Mouse (Mus musculus) forebrain, embryonic 15.5 days (tissue): Measurements from ENCODE around the gene Map6. TPM values are rescaled to one million over a fixed set of nuclear protein-coding genes. Genes with fewer than 3 reads are reported as not detected.
A peak's percentile ranks its signal among the peaks of the same experiment; 100 is the strongest.
"Not testable (repeated sequence)": the region's sequence is repeated elsewhere in the genome, so short reads cannot be mapped to it uniquely, and the experiment has no call there.

Experiments
- ATAC-seq: fragments of 200-750 bp; cut with Nextera tagmentation; replicated peaks from 2 replicates; pipeline ENCODE4 v1.8.0; 2017; ENCODE audit warnings: mild to moderate bottlenecking, moderate TSS enrichment, moderate library complexity
- H3K27ac ChIP-seq: fragments of 300-500 bp; sonication (generic); replicated peaks from 2 replicates; pipeline ENCODE4 v1.5.1; 2015; ENCODE audit warnings: mild to moderate bottlenecking, inconsistent platforms
- H3K27me3 ChIP-seq: fragments of 300-500 bp; sonication (generic); 2 replicates; pipeline ENCODE4 v1.6.1; 2015; ENCODE audit warnings: inconsistent platforms
- H3K36me3 ChIP-seq: fragments of 300-500 bp; sonication (generic); 2 replicates; pipeline ENCODE4 v1.6.1; 2015; ENCODE audit warnings: mild to moderate bottlenecking, inconsistent platforms
- H3K4me1 ChIP-seq: fragments of 300-500 bp; sonication (generic); 2 replicates; pipeline ENCODE4 v1.6.1; 2015; ENCODE audit warnings: inconsistent platforms
- H3K4me2 ChIP-seq: fragments of 300-500 bp; sonication (generic); replicated peaks from 2 replicates; pipeline ENCODE4 v1.6.1; 2015; ENCODE audit warnings: mild to moderate bottlenecking, inconsistent platforms
- H3K4me3 ChIP-seq: fragments of 300-500 bp; sonication (generic); 2 replicates; pipeline ENCODE4 v1.5.1; 2015; ENCODE audit warnings: mild to moderate bottlenecking, inconsistent platforms
- H3K9ac ChIP-seq: fragments of 300-500 bp; sonication (generic); replicated peaks from 2 replicates; pipeline ENCODE4 v1.6.1; 2015; ENCODE audit warnings: mild to moderate bottlenecking, inconsistent platforms
- H3K9me3 ChIP-seq: fragments of 300-500 bp; sonication (generic); 2 replicates; pipeline ENCODE4 v1.6.1; 2016; ENCODE audit warnings: inconsistent platforms
- WGBS: fragments of 180-500 bp; shearing (Covaris S2); methylation state at CpG from one replicate; pipeline ENCODE4 v1.1.7; 2015; ENCODE audit warnings: mixed read lengths; 5-methylcytosine and 5-hydroxymethylcytosine counted together
- polyA plus RNA-seq: library from polyadenylated mRNA; unstranded; fragments of >200 nt; fragmentation: Nextera tagmentation; extraction: Ambion mirVana; gene quantifications from 2 replicates; pipeline ENCODE4 v1.2.1, GENCODE M21; 2015

Map6 gene
- polyA plus RNA-seq, 1 experiment from 2014 or later, result 80.9 TPM

DNA sequence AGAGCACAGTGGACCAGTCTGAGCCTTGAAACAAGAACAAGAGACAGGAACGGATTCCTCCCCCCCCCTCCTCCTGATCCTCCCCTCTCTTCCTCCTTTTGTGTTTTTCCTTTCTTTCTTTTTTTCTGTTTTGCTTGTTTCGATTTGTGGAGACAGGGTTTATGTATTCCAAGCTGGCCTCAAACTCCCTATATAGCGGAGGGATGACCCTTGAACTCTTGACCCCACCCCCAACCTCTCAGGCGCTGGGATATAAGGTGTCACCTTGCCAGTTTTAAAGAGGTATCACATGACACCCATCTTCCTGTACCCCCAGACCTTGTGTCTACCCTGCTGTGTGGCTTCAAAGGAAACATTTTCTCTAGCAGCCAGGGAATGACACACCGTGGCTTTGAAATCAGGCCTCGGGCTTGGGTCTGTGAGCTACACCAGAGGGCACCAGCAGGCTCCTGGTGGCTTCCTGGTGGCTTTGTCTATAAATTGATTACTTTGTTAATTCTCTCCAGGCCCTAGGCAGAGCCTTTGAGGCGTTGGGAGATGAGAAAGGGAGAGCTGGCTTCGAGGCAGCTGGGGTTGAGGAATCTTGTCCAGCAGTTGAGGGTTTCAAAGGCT is 93.7 kb downstream of the Map6 start:
- Histone ChIP-seq H3K4me2 (no peak overlapping the region), H3K27ac (peak overlapping the region; percentile 90), H3K36me3 (no peaks in the 10 kb centered on the region), H3K4me1 (peaks cover 32% of the 10 kb centered on the region), H3K27me3 (no peaks in the 10 kb centered on the region), H3K4me3 (no peak overlapping the region), H3K9me3 (no peaks in the 10 kb centered on the region), H3K9ac (no peak overlapping the region)
- ATAC-seq, result no peak
- WGBS, result 32% methylated on average over 8 of the region's 8 CpGs

DNA sequence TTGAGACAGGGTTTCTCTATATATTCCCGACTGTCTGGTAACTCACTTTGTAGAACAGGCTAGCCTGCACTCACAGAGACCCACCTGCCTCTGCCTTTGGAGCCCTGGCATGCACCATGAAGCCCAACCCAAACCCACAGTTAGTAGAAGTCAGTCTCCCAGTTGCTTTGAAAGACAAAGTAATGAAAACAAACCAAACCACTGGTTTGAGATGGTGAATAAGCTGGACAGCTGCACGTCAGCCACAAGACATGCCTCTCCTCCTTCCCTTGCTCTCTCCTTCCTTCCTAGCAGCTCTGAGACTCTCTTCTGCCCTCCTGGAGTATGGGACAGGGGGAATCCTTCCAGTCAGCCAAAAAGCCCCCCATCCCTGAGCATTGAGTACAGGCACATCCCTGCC is 94.9 kb downstream of the Map6 start:
- peaks cover 20% of the 10 kb centered on the region for H3K4me1 ChIP-seq
- H3K9ac ChIP-seq, result no peak overlapping the region
- no peaks in the 10 kb centered on the region for H3K27me3 ChIP-seq
- no peaks in the 10 kb centered on the region for H3K36me3 ChIP-seq
- no peak overlapping the region for H3K4me3 ChIP-seq
- 91% methylated on average over 2 of the region's 2 CpGs for WGBS
- no peak overlapping the region for H3K27ac ChIP-seq
- ATAC-seq, result no peak
- H3K9me3 ChIP-seq, result no peaks in the 10 kb centered on the region
- H3K4me2 ChIP-seq, result no peak overlapping the region

DNA sequence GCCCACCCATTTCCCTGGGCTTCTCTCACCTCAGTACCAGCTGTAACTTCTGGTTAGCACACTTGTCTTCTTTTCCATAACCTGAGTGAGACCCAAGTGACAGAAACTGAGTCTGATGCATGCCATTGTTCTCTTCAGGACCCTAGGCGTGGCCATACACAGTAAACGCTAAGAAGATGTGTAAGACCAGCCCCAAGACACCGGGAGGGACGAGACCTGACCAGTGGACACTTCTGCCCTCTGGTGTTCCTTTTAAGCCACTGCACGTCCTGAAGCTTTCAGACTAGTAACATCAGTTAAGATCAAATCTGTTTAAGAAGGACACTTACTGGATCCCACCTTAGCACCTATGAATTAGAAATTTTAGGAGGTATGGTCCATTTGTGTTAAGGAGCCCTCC is 97.8 kb downstream of the Map6 start:
- Histone ChIP-seq H3K4me3 (no peak overlapping the region), H3K4me1 (peaks cover 11% of the 10 kb centered on the region), H3K27ac (no peak overlapping the region), H3K4me2 (no peak overlapping the region), H3K27me3 (no peaks in the 10 kb centered on the region), H3K9me3 (no peaks in the 10 kb centered on the region), H3K9ac (no peak overlapping the region), H3K36me3 (no peaks in the 10 kb centered on the region)
- WGBS, result under 1% methylated on average over 5 of the region's 5 CpGs
- ATAC-seq, result peak; percentile 30; the same call in 1 of the 2 replicates

- Histone ChIP-seq H3K4me3 (no peak overlapping the region), H3K4me2 (no peak overlapping the region), H3K36me3 (no peaks in the 10 kb centered on the region), H3K4me1 (no peaks in the 10 kb centered on the region), H3K9ac (no peak overlapping the region), H3K9me3 (no peaks in the 10 kb centered on the region), H3K27me3 (no peaks in the 10 kb centered on the region), H3K27ac (no peak overlapping the region)
- WGBS, result 79% methylated on average over 6 of the region's 6 CpGs
- no peak for ATAC-seq
Observed at GRCm38 (mm10) chr7:99366716-99367115, 99.5 kb downstream of the Map6 start.

DNA sequence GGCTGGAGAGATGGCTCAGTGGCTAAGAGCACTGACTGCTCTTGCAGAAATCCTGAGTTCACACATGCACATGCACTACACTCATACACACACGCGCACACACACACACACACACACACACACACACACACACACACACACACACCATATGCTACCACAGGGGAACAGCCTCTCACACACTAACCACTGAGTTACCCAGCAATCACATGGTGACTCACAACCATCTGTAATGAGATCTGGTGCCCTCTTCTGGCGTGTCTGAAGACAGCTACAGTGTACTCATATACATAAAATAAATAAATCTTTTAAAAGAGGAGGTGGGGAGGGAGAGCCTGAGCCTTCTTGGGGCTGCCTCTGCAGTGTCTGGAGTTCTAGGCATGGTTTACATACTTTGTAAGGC is 107.1 kb downstream of the Map6 start:
- H3K4me2 ChIP-seq, H3K27me3 ChIP-seq, H3K9me3 ChIP-seq, H3K27ac ChIP-seq, H3K36me3 ChIP-seq, H3K4me3 ChIP-seq, H3K9ac ChIP-seq, H3K4me1 ChIP-seq: not testable (repeated sequence)
- 64% methylated on average over 3 of the region's 3 CpGs for WGBS
- 0 out of 2 replicates have a peak, but pooled peaks have one; percentile 27 for ATAC-seq

DNA sequence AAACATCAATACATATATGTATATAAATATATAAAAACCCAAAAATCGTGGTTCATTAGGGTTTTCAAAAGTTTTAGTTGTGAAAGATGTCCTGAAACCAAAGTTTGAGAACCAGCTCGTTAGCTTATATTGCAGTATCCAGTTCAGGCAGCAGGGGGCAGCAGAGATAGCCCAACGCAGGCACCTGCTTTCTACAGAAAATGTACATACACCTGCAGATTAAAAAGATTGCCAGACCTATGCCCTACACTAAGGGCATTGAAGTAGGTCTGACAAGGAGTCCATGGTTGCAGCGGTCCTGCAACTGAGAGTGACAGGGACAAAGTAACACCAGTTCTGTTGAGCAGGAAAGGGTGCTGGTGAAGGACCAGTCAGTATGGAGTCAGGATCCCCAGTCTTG is 108.2 kb downstream of the Map6 start:
- no peak overlapping the region for H3K4me2 ChIP-seq
- H3K27ac ChIP-seq, result no peak overlapping the region
- peaks cover 4% of the 10 kb centered on the region; the same call in 1 of the 2 replicates for H3K4me1 ChIP-seq
- H3K4me3 ChIP-seq, result no peak overlapping the region
- ATAC-seq, result no peak
- no peaks in the 10 kb centered on the region for H3K9me3 ChIP-seq
- no peak overlapping the region for H3K9ac ChIP-seq
- no peaks in the 10 kb centered on the region for H3K36me3 ChIP-seq
- H3K27me3 ChIP-seq, result no peaks in the 10 kb centered on the region
- 8% methylated on average over 4 of the region's 4 CpGs for WGBS

DNA sequence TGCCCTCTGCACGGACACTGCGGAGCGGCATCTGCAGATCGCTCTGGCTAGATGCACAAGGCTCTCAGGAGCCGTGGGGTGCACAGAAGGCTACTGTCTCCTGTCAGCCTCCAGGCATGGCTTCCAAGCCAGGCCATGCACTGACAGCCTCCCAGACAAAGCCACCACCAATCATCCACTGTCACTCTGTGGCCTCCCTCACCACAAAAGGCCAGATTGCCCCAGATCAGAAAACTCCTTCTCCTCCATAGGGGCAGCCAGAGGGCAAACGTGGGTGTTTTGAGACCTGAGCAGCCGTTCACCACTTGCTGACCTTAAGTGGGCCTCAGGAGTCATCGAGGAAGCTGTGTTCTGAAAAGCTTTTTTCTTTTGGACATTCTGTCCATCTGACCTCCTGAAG is 111.6 kb downstream of the Map6 start:
- no peaks in the 10 kb centered on the region for H3K27me3 ChIP-seq
- H3K9me3 ChIP-seq, result no peaks in the 10 kb centered on the region
- H3K4me1 ChIP-seq, result peaks cover 22% of the 10 kb centered on the region
- H3K27ac ChIP-seq, result no peak overlapping the region
- ATAC-seq, result no peak
- H3K36me3 ChIP-seq, result no peaks in the 10 kb centered on the region
- 83% methylated on average over 8 of the region's 8 CpGs for WGBS
- no peak overlapping the region for H3K4me2 ChIP-seq
- no peak overlapping the region for H3K4me3 ChIP-seq
- no peak overlapping the region for H3K9ac ChIP-seq

- Histone ChIP-seq H3K27ac (peak overlapping the region; percentile 96), H3K36me3 (no peaks in the 10 kb centered on the region), H3K9me3 (no peaks in the 10 kb centered on the region), H3K4me3 (peak overlapping the region; percentile 64), H3K4me2 (peak overlapping the region; percentile 82), H3K27me3 (no peaks in the 10 kb centered on the region), H3K4me1 (peaks cover 40% of the 10 kb centered on the region), H3K9ac (peak overlapping the region; percentile 83)
- WGBS, result under 1% methylated on average over 24 of the region's 24 CpGs
- ATAC-seq, result peak; percentile 77
Observed at GRCm38 (mm10) chr7:99380491-99381213, 113.4 kb downstream of the Map6 start.

GRCm38 (mm10) chr7:99381214-99382087 is 114.2 kb downstream of the Map6 start, which contains the start of gene Gdpd5:
Gene Gdpd5, plus strand, starts transcription at chr7:99381414.
- no peaks in the 10 kb centered on the region for H3K36me3 ChIP-seq
- H3K27ac ChIP-seq, result peak within 1 kb of the TSS; percentile 96
- no peaks in the 10 kb centered on the region for H3K9me3 ChIP-seq
- H3K4me3 ChIP-seq, result peak within 1 kb of the TSS; percentile 64
- ATAC-seq, result peak; percentile 96
- H3K27me3 ChIP-seq, result no peaks in the 10 kb centered on the region
- H3K4me1 ChIP-seq, result peaks cover 48% of the 10 kb centered on the region
- H3K9ac ChIP-seq, result peak within 1 kb of the TSS; percentile 86
- peak within 1 kb of the TSS; percentile 82 for H3K4me2 ChIP-seq
- WGBS, result under 1% methylated on average over 72 of the region's 73 CpGs

DNA sequence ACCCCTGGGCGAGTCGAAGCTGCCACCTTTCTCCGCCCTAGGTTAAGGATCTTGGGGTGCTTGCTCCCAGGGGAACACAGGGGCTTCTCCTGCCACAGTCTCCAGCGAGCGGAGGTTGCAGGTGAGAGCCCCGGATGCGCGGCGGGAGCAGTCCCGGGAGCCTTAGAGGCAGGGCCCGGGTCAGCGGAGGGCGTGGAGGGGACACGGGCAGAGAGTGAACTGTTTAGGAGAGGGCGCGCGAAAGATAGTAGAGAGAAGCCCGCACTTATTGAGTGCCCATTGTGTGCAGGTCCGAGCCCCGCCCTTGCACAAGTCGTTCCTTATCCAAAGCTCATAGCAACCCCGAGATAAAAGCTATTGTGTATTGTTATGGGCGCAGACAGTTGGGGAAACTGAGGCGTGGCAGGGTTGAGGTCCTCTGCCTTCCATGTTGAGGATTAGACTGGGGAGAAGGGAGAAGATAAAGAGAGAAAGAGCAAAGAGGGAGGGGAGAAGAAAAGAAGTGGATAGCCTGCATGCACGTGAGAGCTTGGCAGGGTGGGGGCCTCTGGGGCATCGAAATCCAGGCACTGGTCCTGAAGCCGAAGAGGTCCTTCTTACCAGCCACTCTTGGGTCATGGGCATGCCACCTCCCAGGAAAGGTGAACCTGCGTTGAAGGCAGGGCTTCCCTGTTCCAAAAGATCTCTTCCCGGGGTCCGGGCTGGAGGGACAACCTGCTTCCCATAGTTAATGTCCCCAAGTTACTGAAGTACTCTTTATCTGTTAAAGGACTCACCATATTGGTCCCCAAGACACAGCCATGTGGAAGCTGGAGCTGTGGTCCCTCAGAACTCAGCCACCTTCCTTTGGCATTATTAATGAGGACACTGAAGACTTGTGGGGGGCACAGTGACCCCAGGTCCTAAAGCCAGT is 115.1 kb downstream of the Map6 start:
- H3K27me3 ChIP-seq, result no peaks in the 10 kb centered on the region
- H3K9me3 ChIP-seq, result no peaks in the 10 kb centered on the region
- no peak; the same call in 1 of the 2 replicates for ATAC-seq
- peak overlapping the region; percentile 86 for H3K9ac ChIP-seq
- peaks cover 48% of the 10 kb centered on the region for H3K4me1 ChIP-seq
- peak overlapping the region; percentile 82 for H3K4me2 ChIP-seq
- peaks cover 2% of the 10 kb centered on the region; the same call in 1 of the 2 replicates for H3K36me3 ChIP-seq
- H3K27ac ChIP-seq, result 0 out of 2 replicates have a peak overlapping the region, but pooled peaks have one; percentile 11
- 9% methylated on average over 30 of the region's 30 CpGs for WGBS
- H3K4me3 ChIP-seq, result peak overlapping the region; percentile 64

DNA sequence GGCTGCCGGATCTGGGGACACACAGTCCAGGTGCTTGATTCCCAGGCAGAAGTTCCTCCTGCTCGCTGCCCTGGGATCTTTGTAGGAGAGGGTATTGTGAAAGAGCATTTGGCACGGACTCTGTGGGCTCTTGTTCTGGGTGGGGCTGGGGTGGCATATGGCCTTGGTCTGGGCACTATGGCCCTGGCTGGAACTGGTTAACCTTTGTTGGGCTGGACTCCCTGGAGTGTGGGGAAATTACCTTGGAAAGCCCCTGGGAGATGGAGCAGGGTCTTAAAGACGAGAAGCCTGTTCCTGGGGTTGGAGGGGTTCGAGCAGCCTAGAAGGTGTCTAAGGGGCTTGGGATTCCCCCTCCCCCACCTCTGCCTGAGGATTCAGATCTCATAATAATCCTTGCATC is 116.0 kb downstream of the Map6 start:
- peak overlapping the region; percentile 64 for H3K4me3 ChIP-seq
- 55% methylated on average over 5 of the region's 5 CpGs for WGBS
- H3K9me3 ChIP-seq, result no peaks in the 10 kb centered on the region
- ATAC-seq, result no peak
- H3K36me3 ChIP-seq, result peaks cover 4% of the 10 kb centered on the region; the same call in 1 of the 2 replicates
- H3K27ac ChIP-seq, result peak overlapping the region; percentile 35; the same call in 1 of the 2 replicates
- H3K9ac ChIP-seq, result peak overlapping the region; percentile 86
- peak overlapping the region; percentile 82 for H3K4me2 ChIP-seq
- peaks cover 48% of the 10 kb centered on the region for H3K4me1 ChIP-seq
- H3K27me3 ChIP-seq, result no peaks in the 10 kb centered on the region
